Mouse (Mus musculus) cortical plate, adult 2 months (tissue): ENCODE data around the gene Tmem45a2.

Source experiments
- CTCF ChIP-seq: fragments of 200-500 bp; IDR thresholded peaks from 2 replicates; pipeline ENCODE4 v1.5.1; 2011; ENCODE audit warnings: mild to moderate bottlenecking, control low read depth, low read length; ENCODE audit not compliant: insufficient read depth; ENCODE audit errors: extremely low read depth
- POLR2A ChIP-seq: fragments of 200-500 bp; IDR thresholded peaks from 2 replicates; pipeline ENCODE4 v1.6.1; 2011; ENCODE audit warnings: mild to moderate bottlenecking, low read length, control low read depth; ENCODE audit not compliant: insufficient read depth; ENCODE audit errors: extremely low read depth

- no peak for TF ChIP-seq CTCF
- no peak for TF ChIP-seq POLR2A
Observed at GRCm38 (mm10) chr16:57038600-57038999, 32.6 kb downstream of the Tmem45a2 start.
